Mouse (Mus musculus) hindbrain, embryonic 15.5 days (tissue): ENCODE results near the gene Fam19a3. TPM values are rescaled to one million over a fixed set of nuclear protein-coding genes. Genes with fewer than 3 reads are reported as not detected.
"Not testable (repeated sequence)": the region's sequence is repeated elsewhere in the genome, so short reads cannot be mapped to it uniquely, and the experiment has no call there.

Source experiments
- ATAC-seq: fragments of 200-750 bp; cut with Nextera tagmentation; 2 replicates; pipeline ENCODE4 v1.8.0; 2017; ENCODE audit warnings: low read depth, moderate number of reproducible peaks, moderate TSS enrichment; ENCODE audit not compliant: low FRiP score
- H3K27ac ChIP-seq: fragments of 300-500 bp; sonication (generic); replicated peaks from 2 replicates; pipeline ENCODE4 v1.5.1; 2015; ENCODE audit warnings: mild to moderate bottlenecking, inconsistent platforms
- H3K27me3 ChIP-seq: fragments of 300-500 bp; sonication (generic); 2 replicates; pipeline ENCODE4 v1.6.1; 2015; ENCODE audit warnings: control low read depth, inconsistent platforms
- H3K36me3 ChIP-seq: fragments of 300-500 bp; sonication (generic); 2 replicates; pipeline ENCODE4 v1.6.1; 2015; ENCODE audit warnings: control low read depth, inconsistent platforms
- H3K4me1 ChIP-seq: fragments of 300-500 bp; sonication (generic); replicated peaks from 2 replicates; pipeline ENCODE4 v1.6.1; 2015; ENCODE audit warnings: control low read depth, inconsistent platforms
- H3K4me2 ChIP-seq: fragments of 300-500 bp; sonication (generic); 2 replicates; pipeline ENCODE4 v1.6.1; 2015; ENCODE audit warnings: moderate library complexity, mild to moderate bottlenecking, inconsistent platforms
- H3K4me3 ChIP-seq: fragments of 300-500 bp; sonication (generic); 2 replicates; pipeline ENCODE4 v1.5.1; 2015; ENCODE audit warnings: mild to moderate bottlenecking, inconsistent platforms
- H3K9ac ChIP-seq: fragments of 300-500 bp; sonication (generic); 2 replicates; pipeline ENCODE4 v1.6.1; 2015; ENCODE audit warnings: inconsistent platforms
- H3K9me3 ChIP-seq: fragments of 300-500 bp; sonication (generic); 2 replicates; pipeline ENCODE4 v1.6.1; 2016; ENCODE audit warnings: control low read depth, inconsistent platforms
- WGBS: fragments of 180-500 bp; shearing (Covaris S2); methylation state at CpG from one replicate; pipeline ENCODE4 v1.1.7; 2015; 5-methylcytosine and 5-hydroxymethylcytosine counted together
- polyA plus RNA-seq: library from polyadenylated mRNA; unstranded; fragments of >200 nt; fragmentation: Nextera tagmentation; extraction: Ambion mirVana; gene quantifications from 2 replicates; pipeline ENCODE4 v1.2.1, GENCODE M21; 2015

Gene Fam19a3
- 0.16 TPM in 1 of 2 replicates, not detected in the other for polyA plus RNA-seq

GRCm38 (mm10) chr3:104781471-104781903 is at the start of gene Fam19a3:
TSS of gene Fam19a3 (minus strand) at chr3:104781840.
- H3K9me3 ChIP-seq = no peaks in the 10 kb centered on the region
- H3K27me3 ChIP-seq = peaks cover 91% of the 10 kb centered on the region
- H3K4me1 ChIP-seq = peaks cover 23% of the 10 kb centered on the region
- WGBS = under 1% methylated on average over 26 of the region's 26 CpGs
- H3K36me3 ChIP-seq = no peaks in the 10 kb centered on the region
- H3K4me3 ChIP-seq = peak within 1 kb of the TSS; percentile 45
- ATAC-seq = peak; percentile 20; the same call in 1 of the 2 replicates
- no peak within 1 kb of the TSS for H3K27ac ChIP-seq
- H3K4me2 ChIP-seq = peak within 1 kb of the TSS; percentile 95
- peak within 1 kb of the TSS; percentile 29 for H3K9ac ChIP-seq

- Histone ChIP-seq H3K36me3 (peaks cover 18% of the 10 kb centered on the region), H3K4me3 (no peak overlapping the region), H3K9ac (no peak overlapping the region), H3K4me2 (no peak overlapping the region), H3K27ac (no peak overlapping the region), H3K4me1 (peaks cover 10% of the 10 kb centered on the region), H3K9me3 (no peaks in the 10 kb centered on the region), H3K27me3 (no peaks in the 10 kb centered on the region)
- ATAC-seq = no peak
- 83% methylated on average over 3 of the region's 3 CpGs for WGBS
Observed at GRCm38 (mm10) chr3:104822413-104822812, 40.8 kb upstream of the Fam19a3 start.

GRCm38 (mm10) chr3:104820426-104820825 is 38.8 kb upstream of the Fam19a3 start:
- H3K4me1 ChIP-seq = peaks cover 18% of the 10 kb centered on the region
- no peak overlapping the region for H3K4me2 ChIP-seq
- peaks cover 9% of the 10 kb centered on the region for H3K36me3 ChIP-seq
- no peaks in the 10 kb centered on the region for H3K9me3 ChIP-seq
- no peak overlapping the region for H3K9ac ChIP-seq
- no peak overlapping the region for H3K4me3 ChIP-seq
- no peak overlapping the region for H3K27ac ChIP-seq
- H3K27me3 ChIP-seq = no peaks in the 10 kb centered on the region
- 59% methylated on average over 1 of the region's 1 CpGs for WGBS
- no peak for ATAC-seq

GRCm38 (mm10) chr3:104818749-104819134 is 37.1 kb upstream of the Fam19a3 start:
- no peak for ATAC-seq
- 8% methylated on average over 3 of the region's 3 CpGs for WGBS
- Histone ChIP-seq H3K36me3 (peaks cover 6% of the 10 kb centered on the region; the same call in 1 of the 2 replicates), H3K4me2 (peak overlapping the region; percentile 96), H3K27me3 (no peaks in the 10 kb centered on the region), H3K4me1 (peaks cover 18% of the 10 kb centered on the region), H3K4me3 (peak overlapping the region; percentile 73), H3K27ac (peak overlapping the region; percentile 76; the same call in 1 of the 2 replicates), H3K9me3 (no peaks in the 10 kb centered on the region), H3K9ac (no peak overlapping the region; the same call in 1 of the 2 replicates)

- Histone ChIP-seq H3K36me3 (peaks cover 6% of the 10 kb centered on the region; the same call in 1 of the 2 replicates), H3K4me3 (peak within 1 kb of the TSS; percentile 73), H3K4me1 (peaks cover 18% of the 10 kb centered on the region), H3K27me3 (no peaks in the 10 kb centered on the region), H3K27ac (peak within 1 kb of the TSS; percentile 76), H3K9ac (peak within 1 kb of the TSS; percentile 59), H3K4me2 (peak within 1 kb of the TSS; percentile 96), H3K9me3 (no peaks in the 10 kb centered on the region)
- under 1% methylated on average over 40 of the region's 40 CpGs for WGBS
- ATAC-seq = peak; percentile 79
Observed at GRCm38 (mm10) chr3:104817991-104818748, 36.5 kb upstream of the Fam19a3 start, which contains the start of gene Mov10. TSS of gene Mov10 (minus strand) at chr3:104818563.

- peaks cover 18% of the 10 kb centered on the region for H3K4me1 ChIP-seq
- peak overlapping the region; percentile 73 for H3K4me3 ChIP-seq
- WGBS = 0% methylated on average over 44 of the region's 46 CpGs
- ATAC-seq = peak; percentile 83
- peak overlapping the region; percentile 96 for H3K4me2 ChIP-seq
- peak overlapping the region; percentile 59 for H3K9ac ChIP-seq
- no peaks in the 10 kb centered on the region for H3K27me3 ChIP-seq
- peak overlapping the region; percentile 76 for H3K27ac ChIP-seq
- no peaks in the 10 kb centered on the region for H3K9me3 ChIP-seq
- peaks cover 5% of the 10 kb centered on the region; the same call in 1 of the 2 replicates for H3K36me3 ChIP-seq
Observed at GRCm38 (mm10) chr3:104817481-104817990, 35.9 kb upstream of the Fam19a3 start.

- H3K4me3 ChIP-seq = no peak overlapping the region
- H3K9ac ChIP-seq = no peak overlapping the region
- H3K27ac ChIP-seq = no peak overlapping the region
- WGBS = 97% methylated on average over 7 of the region's 7 CpGs
- H3K27me3 ChIP-seq = no peaks in the 10 kb centered on the region
- peaks cover 18% of the 10 kb centered on the region for H3K4me1 ChIP-seq
- H3K36me3 ChIP-seq = no peaks in the 10 kb centered on the region; the same call in 1 of the 2 replicates
- ATAC-seq = no peak
- no peaks in the 10 kb centered on the region for H3K9me3 ChIP-seq
- no peak overlapping the region for H3K4me2 ChIP-seq
Observed at GRCm38 (mm10) chr3:104816130-104816529, 34.5 kb upstream of the Fam19a3 start.

GRCm38 (mm10) chr3:104815346-104815745 is 33.7 kb upstream of the Fam19a3 start:
- WGBS = 79% methylated on average over 2 of the region's 2 CpGs
- H3K27me3 ChIP-seq = no peaks in the 10 kb centered on the region
- no peak for ATAC-seq
- no peaks in the 10 kb centered on the region for H3K36me3 ChIP-seq
- no peak overlapping the region for H3K27ac ChIP-seq
- no peak overlapping the region for H3K4me3 ChIP-seq
- no peak overlapping the region for H3K9ac ChIP-seq
- H3K4me2 ChIP-seq = no peak overlapping the region
- peaks cover 18% of the 10 kb centered on the region for H3K4me1 ChIP-seq
- H3K9me3 ChIP-seq = no peaks in the 10 kb centered on the region

GRCm38 (mm10) chr3:104814746-104815145 is 33.1 kb upstream of the Fam19a3 start:
- no peak for ATAC-seq
- H3K4me2 ChIP-seq = no peak overlapping the region
- no peak overlapping the region for H3K27ac ChIP-seq
- no peaks in the 10 kb centered on the region for H3K9me3 ChIP-seq
- H3K4me3 ChIP-seq = no peak overlapping the region
- peaks cover 18% of the 10 kb centered on the region for H3K4me1 ChIP-seq
- no peaks in the 10 kb centered on the region for H3K36me3 ChIP-seq
- no peaks in the 10 kb centered on the region for H3K27me3 ChIP-seq
- 100% methylated on average over 1 of the region's 1 CpGs for WGBS
- H3K9ac ChIP-seq = no peak overlapping the region

GRCm38 (mm10) chr3:104813227-104813626 is 31.6 kb upstream of the Fam19a3 start:
- not testable (repeated sequence) for H3K27ac ChIP-seq, H3K4me3 ChIP-seq, H3K36me3 ChIP-seq, H3K9me3 ChIP-seq, H3K27me3 ChIP-seq, ATAC-seq, H3K9ac ChIP-seq, H3K4me2 ChIP-seq
- WGBS = 93% methylated on average over 7 of the region's 7 CpGs
- peaks cover 12% of the 10 kb centered on the region for H3K4me1 ChIP-seq

- H3K36me3 ChIP-seq = no peaks in the 10 kb centered on the region
- H3K4me3 ChIP-seq = no peak overlapping the region
- H3K4me2 ChIP-seq = no peak overlapping the region
- no peak for ATAC-seq
- H3K4me1 ChIP-seq = peaks cover 7% of the 10 kb centered on the region
- no peak overlapping the region for H3K9ac ChIP-seq
- H3K27me3 ChIP-seq = no peaks in the 10 kb centered on the region
- no peak overlapping the region for H3K27ac ChIP-seq
- 91% methylated on average over 4 of the region's 4 CpGs for WGBS
- H3K9me3 ChIP-seq = no peaks in the 10 kb centered on the region
Observed at GRCm38 (mm10) chr3:104812254-104812653, 30.6 kb upstream of the Fam19a3 start.

GRCm38 (mm10) chr3:104811752-104812151 is 30.1 kb upstream of the Fam19a3 start:
- Histone ChIP-seq H3K36me3 (no peaks in the 10 kb centered on the region), H3K4me1 (peaks cover 2% of the 10 kb centered on the region), H3K4me3 (no peak overlapping the region), H3K4me2 (no peak overlapping the region), H3K9me3 (no peaks in the 10 kb centered on the region), H3K27me3 (no peaks in the 10 kb centered on the region), H3K27ac (no peak overlapping the region), H3K9ac (no peak overlapping the region)
- no peak for ATAC-seq
- 24% methylated on average over 3 of the region's 3 CpGs for WGBS
